Mouse (Mus musculus): ENCODE results near the gene Ifrd2.
A peak's percentile ranks its signal among the peaks of the same experiment; 100 is the strongest.
"Not testable (repeated sequence)": the region's sequence is repeated elsewhere in the genome, so short reads cannot be mapped to it uniquely, and the experiment has no call there.

The Ifrd2 gene

GRCm38 (mm10) chr9:107552690-107553393, 34.6 kb upstream of the Ifrd2 start:
- no peak for DNase-seq (ENCODE audit: low spot score)

GRCm38 (mm10) chr9:107553541-107554318, 33.7 kb upstream of the Ifrd2 start:
- no peak for DNase-seq (ENCODE audit: low spot score)

- DNase-seq (ENCODE audit: low spot score) = peak; percentile 93
Observed at GRCm38 (mm10) chr9:107554319-107554825, 33.1 kb upstream of the Ifrd2 start.

GRCm38 (mm10) chr9:107555031-107555457, 32.4 kb upstream of the Ifrd2 start:
- peak; percentile 59 for DNase-seq (ENCODE audit: low spot score)

- no peak for DNase-seq (ENCODE audit: low spot score)
Observed at GRCm38 (mm10) chr9:107555701-107556100, 31.7 kb upstream of the Ifrd2 start.

GRCm38 (mm10) chr9:107556346-107556745, 31.1 kb upstream of the Ifrd2 start:
- DNase-seq (ENCODE audit: low spot score) = no peak

GRCm38 (mm10) chr9:107563029-107563581, 24.3 kb upstream of the Ifrd2 start, which contains the start of gene Tusc2:
Gene Tusc2, plus strand, starts transcription at chr9:107563255.
- DNase-seq (ENCODE audit: low spot score) = peak; percentile 90

GRCm38 (mm10) chr9:107565556-107565955, 21.9 kb upstream of the Ifrd2 start:
- DNase-seq (ENCODE audit: low spot score) = not testable (repeated sequence)

- peak; percentile 80 for DNase-seq (ENCODE audit: low spot score)
Observed at GRCm38 (mm10) chr9:107566041-107566709, 21.3 kb upstream of the Ifrd2 start.

GRCm38 (mm10) chr9:107566855-107567254, 20.6 kb upstream of the Ifrd2 start:
- DNase-seq (ENCODE audit: low spot score) = no peak

GRCm38 (mm10) chr9:107567702-107568319, 19.6 kb upstream of the Ifrd2 start, which contains the start of gene Hyal2:
Gene Hyal2, plus strand, starts transcription at chr9:107567945.
- no peak for DNase-seq (ENCODE audit: low spot score)

- peak; percentile 87 for DNase-seq (ENCODE audit: low spot score)
Observed at GRCm38 (mm10) chr9:107568331-107569261, 18.8 kb upstream of the Ifrd2 start.

- DNase-seq (ENCODE audit: low spot score) = no peak
Observed at GRCm38 (mm10) chr9:107569270-107569669, 18.2 kb upstream of the Ifrd2 start.

GRCm38 (mm10) chr9:107570016-107570415, 17.4 kb upstream of the Ifrd2 start:
- no peak for DNase-seq (ENCODE audit: low spot score)

- no peak for DNase-seq (ENCODE audit: low spot score)
Observed at GRCm38 (mm10) chr9:107570845-107571244, 16.6 kb upstream of the Ifrd2 start.

- no peak for DNase-seq (ENCODE audit: low spot score)
Observed at GRCm38 (mm10) chr9:107571534-107572326, 15.7 kb upstream of the Ifrd2 start.

- DNase-seq (ENCODE audit: low spot score) = no peak
Observed at GRCm38 (mm10) chr9:107572327-107572662, 15.1 kb upstream of the Ifrd2 start.

- DNase-seq (ENCODE audit: low spot score) = not testable (repeated sequence)
Observed at GRCm38 (mm10) chr9:107573774-107574173, 13.7 kb upstream of the Ifrd2 start.

- no peak for DNase-seq (ENCODE audit: low spot score)
Observed at GRCm38 (mm10) chr9:107575579-107576356, 11.7 kb upstream of the Ifrd2 start.
